Mouse (Mus musculus) cortical plate, adult 2 months (tissue): ENCODE measurements at regions not wholly inside any gene's neighbourhood (a gene's known extent, or its start where the extent isn't known, plus 50 kb on each side); places are given as distances from the start of the nearest gene placed in this dataset.

Experiments
- CTCF ChIP-seq: fragments of 200-500 bp; IDR thresholded peaks from 2 replicates; pipeline ENCODE4 v1.5.1; 2011; ENCODE audit warnings: mild to moderate bottlenecking, control low read depth, low read length; ENCODE audit not compliant: insufficient read depth; ENCODE audit errors: extremely low read depth
- POLR2A ChIP-seq: fragments of 200-500 bp; IDR thresholded peaks from 2 replicates; pipeline ENCODE4 v1.6.1; 2011; ENCODE audit warnings: mild to moderate bottlenecking, low read length, control low read depth; ENCODE audit not compliant: insufficient read depth; ENCODE audit errors: extremely low read depth

DNA sequence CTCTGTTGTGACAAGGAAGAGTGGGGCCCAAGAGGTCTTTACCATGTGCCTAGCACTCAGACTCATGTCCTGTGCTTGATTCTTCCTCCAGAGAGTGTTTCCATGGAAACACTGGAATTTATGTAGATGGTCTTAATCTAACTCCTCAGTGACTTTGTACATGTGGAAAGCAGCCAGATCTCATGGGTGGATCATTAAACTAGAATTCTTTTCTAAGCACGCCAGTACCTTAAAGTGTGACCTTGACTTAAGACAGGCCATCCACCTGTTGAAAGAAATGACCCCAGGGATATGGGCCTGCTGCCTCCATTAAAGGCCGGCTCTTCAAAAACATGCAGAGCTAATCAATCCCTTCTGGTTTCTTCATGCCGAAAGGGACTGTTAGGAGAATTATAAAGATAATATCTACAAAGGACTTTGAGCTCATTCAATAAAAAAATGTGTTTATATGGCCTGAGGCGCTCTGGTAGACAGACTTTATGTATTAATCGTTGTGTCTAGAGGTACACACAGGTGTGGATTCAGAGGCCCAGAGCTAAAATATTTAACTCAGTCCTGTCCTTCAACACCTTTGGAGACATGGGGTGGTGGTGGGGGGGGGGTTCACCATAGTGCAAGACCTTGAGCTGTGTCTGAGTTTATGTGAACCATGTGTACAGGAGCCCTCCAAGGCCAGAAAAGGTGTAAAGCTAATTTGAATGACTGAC lies 60.5 kb upstream of the Gls start:
- no peak for TF ChIP-seq CTCF
- TF ChIP-seq POLR2A = no peak
